Mouse (Mus musculus) layer of hippocampus, adult 2 months (tissue): ENCODE data around the gene Mecom. TPM values are rescaled to one million over a fixed set of nuclear protein-coding genes. Genes with fewer than 3 reads are reported as not detected.

Experiments
- DNase-seq, 2 experiments: peaks; one replicate each; pipeline ENCODE4 v3.0.0; 2022; ENCODE audit warnings: low spot score in 2 of 2
- H3K27ac ChIP-seq: fragments of 200-600 bp; 2 replicates; pipeline ENCODE4 v1.8.1; 2022
- H3K4me3 ChIP-seq: fragments of 200-600 bp; 2 replicates; pipeline ENCODE4 v1.8.1; 2022; ENCODE audit warnings: mild to moderate bottlenecking
- CTCF ChIP-seq: fragments of 200-600 bp; conservative IDR thresholded peaks from 2 replicates; pipeline ENCODE4 v1.8.1; 2022; ENCODE audit warnings: antibody characterized with exemption, mild to moderate bottlenecking, moderate library complexity
- total RNA-seq, 2 experiments: library from RNA; stranded (reverse); gene quantifications; 2 replicates each; pipeline ENCODE4 v1.2.3; 2021

Mecom gene
- total RNA-seq, 2 experiments from 2014 or later = 3.3 to 3.5 TPM

DNA sequence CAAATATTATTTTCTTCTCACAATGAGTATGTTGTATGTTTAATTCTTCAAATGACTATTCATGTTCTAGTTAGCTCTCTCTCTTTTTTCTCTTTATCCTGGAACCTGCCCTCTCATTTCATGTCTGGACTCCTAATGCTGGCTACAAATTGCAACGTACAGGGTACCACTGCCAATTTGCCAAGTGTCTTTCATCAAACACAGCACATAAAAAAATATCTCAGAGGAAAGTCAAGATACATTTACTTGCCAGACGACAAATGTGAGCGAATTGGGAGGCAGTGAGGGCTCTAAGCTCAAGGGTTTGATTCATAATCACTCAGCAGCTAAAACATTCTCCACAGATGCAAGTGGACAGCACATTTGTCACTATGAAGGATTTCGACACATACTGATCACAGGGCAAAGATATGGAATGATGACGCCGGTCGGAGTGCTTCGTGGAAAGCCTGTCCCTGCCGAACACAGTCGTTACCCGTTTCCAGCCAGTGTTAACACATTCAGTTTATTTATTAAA is 579.3 kb downstream of the Mecom start:
- no peak for DNase-seq
- no peak for TF ChIP-seq CTCF
- no peak overlapping the region for H3K4me3 ChIP-seq
- no peak overlapping the region for H3K27ac ChIP-seq

DNA sequence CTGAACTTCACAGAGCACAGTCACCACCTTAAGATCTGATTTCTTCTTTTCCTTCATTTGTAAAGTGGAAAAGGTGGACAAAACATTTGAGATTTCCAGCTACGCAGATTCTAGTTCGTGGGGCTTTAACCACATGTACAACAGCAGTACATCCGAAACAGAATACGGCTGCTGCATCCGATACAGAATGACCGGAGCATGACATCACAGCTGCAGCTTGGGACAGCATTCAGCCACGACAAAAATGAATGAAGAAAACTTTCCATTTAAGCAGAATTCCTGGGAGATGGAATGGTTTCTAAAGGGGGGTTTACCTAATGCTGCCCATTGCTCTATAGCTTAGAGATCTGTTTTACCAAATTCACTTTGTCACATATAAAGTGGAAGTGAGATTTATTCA is 583.9 kb downstream of the Mecom start:
- no peak for DNase-seq
- no peak overlapping the region for H3K4me3 ChIP-seq
- TF ChIP-seq CTCF = no peak
- H3K27ac ChIP-seq = no peak overlapping the region

DNA sequence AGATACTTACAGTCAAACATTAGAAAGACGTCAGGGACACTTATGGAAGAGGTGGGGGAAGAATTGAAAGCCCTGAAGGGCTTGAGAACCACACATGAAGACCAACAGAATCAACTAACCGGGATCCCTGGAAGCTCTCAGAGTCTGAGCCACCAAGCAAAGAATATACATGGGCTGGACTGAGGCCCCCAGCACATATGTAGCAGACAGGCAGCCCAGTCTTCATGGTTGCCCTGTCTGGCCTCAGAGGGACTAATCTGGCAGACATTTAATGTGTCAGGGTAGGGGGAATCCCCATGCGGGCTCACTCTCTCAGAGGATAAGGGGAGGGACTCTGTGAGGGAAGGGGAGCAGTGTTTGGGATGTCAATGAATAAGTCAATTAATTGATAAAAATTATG is 584.4 kb downstream of the Mecom start:
- no peak overlapping the region for H3K27ac ChIP-seq
- no peak overlapping the region for H3K4me3 ChIP-seq
- no peak for DNase-seq
- TF ChIP-seq CTCF = no peak

DNA sequence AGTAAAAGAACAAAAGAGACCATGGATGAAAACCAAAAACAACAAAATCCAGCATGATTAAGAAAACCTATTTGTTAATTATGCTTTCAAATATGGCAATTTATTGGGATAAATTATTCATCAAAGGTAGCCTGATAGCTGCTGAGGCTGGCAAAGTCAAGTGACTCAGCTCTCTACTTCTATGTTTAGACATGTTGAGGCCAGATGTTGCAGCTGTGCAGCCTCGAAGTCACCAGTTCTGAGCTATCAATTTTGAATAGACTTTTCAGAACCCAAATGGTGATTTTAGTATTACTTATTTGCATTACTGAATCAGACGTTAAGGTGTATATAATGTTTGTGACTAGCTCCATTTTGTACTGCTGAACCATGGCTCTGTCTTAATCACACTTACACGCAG is 588.8 kb downstream of the Mecom start:
- no peak for TF ChIP-seq CTCF
- no peak overlapping the region for H3K27ac ChIP-seq
- no peak overlapping the region for H3K4me3 ChIP-seq
- no peak for DNase-seq

DNA sequence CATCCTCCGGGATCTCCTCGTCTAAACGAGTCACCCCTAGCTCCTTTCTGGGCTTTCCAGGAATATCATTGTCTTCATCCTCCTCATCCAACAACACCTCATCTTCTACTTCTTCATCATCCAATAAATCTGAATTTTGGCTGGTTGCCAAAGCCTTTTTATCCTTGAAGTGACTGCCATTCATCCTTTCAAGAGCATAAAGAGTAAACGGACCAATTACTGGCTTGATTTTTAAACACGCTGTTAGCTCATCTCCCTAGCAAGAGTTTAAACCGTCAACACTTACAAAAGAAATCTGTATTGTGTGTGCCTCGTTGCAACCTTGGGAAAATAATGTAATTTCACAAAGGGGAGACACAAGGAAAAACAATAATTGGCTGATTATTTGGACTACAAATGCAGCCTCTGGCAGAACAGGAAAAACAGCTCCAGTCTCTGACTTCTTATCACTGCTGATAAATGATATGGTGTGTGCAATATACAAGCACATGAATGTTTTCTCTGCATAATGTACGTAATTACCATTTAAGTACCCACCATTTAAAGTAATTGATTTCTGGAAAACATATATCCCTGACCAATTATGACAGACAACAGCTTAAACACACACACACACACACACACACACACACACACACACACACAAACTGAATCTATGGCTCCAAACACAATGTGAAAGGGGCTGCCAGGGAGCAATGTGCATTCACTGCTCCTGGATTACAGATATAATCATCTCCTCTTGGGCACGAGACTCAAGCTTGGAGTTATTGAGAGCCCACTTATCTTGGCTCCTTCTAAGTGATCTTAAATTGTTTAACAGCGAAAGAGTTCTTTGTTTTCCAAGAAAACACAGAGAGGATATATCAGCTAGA is 590.2 kb downstream of the Mecom start:
- H3K4me3 ChIP-seq = no peak overlapping the region
- H3K27ac ChIP-seq = no peak overlapping the region
- no peak for TF ChIP-seq CTCF
- DNase-seq = no peak

DNA sequence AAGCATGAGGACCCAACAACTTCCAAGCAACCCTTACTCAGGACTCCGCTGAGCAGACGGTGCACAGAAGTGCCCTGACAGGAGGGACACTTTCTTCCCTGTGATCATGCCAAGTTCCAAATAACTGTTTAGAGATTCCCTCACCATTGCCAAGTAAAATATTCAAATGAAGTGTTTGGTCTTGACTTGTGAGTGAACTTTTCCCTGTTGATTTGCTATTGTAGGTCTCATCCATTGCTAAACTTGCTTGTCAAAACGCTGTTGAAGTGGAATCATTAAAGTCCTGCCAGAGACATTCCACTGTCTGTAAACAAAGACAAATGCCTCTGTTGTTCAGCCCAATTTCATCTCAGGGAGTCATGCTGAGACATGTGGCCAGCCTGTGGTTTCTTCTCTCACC is 594.5 kb downstream of the Mecom start:
- TF ChIP-seq CTCF = no peak
- no peak for DNase-seq
- H3K4me3 ChIP-seq = no peak overlapping the region
- no peak overlapping the region for H3K27ac ChIP-seq

DNA sequence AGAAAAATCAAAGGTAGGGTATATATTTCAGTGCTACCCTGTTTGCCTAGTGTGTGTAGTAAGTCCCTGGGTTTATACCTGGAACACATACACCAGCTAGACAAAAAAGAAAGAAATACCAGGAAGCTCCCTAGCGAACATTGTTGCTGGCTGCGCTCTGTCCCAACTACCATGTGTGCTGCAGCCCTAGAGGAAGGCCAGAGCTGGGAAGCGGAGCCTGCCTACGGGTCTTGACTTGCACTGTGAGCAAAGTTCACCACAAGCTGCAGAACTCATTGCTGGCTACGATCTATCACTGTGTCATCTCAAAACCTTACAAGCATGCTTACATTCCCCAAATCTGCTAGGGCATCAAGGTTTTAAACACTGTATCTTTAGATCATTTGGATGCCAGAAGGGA is 597.0 kb downstream of the Mecom start:
- TF ChIP-seq CTCF = no peak
- H3K4me3 ChIP-seq = no peak overlapping the region
- no peak overlapping the region for H3K27ac ChIP-seq
- DNase-seq = no peak

DNA sequence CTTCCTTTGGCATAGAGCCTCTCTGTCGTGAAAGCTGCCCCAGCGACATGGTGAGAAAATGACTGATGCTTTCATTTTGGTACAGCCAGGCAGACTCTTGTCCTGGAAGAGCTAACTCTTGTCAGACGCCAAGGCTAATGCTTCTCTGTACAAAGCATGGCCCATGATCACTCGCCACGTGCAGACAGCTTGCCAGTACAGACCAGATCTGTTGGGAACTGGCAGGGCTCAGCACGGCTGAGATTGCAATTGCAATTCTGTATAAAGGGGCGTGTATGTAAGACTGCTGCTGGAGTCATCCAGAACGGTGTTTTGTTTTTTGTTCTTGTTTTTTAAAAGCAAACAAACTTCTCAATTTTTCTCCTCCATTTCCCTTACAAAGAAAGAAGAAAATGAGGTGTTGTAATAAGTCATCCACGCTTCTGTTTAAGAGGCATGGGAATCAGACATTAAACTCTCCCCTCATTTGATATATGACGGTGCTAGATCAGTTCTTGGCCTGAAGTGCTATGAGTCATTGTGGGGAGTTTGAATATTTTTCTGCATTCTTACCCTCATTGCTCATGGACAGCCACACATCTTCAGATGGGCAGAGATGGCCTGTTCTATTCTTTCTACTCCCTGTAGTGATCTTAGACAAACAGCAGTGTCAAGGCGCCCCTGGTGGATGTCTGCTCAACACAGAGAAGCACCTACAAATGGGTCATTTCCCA is 644.1 kb downstream of the Mecom start:
- Histone ChIP-seq H3K27ac (no peak overlapping the region), H3K4me3 (peak overlapping the region; percentile 23; the same call in 1 of the 2 replicates)
- DNase-seq = no peak
- peak; percentile 39 for TF ChIP-seq CTCF

Other genes with a start within 250 kb of the Mecom start
- gene Actrt3, start 51.9 kb upstream of the Mecom start, total RNA-seq = under 1 TPM; 0.54 to 0.88 TPM
- 10 to 100 TPM; 14.7 to 15.0 TPM for gene Mynn, start 54.1 kb upstream of the Mecom start, total RNA-seq
- gene Lrriq4, start 96.5 kb upstream of the Mecom start, total RNA-seq = not detected
- gene Lrrc34, start 99.9 kb upstream of the Mecom start, total RNA-seq = under 1 TPM; 0.17 to 0.18 TPM
- not detected for gene Lrrc31, start 151.8 kb upstream of the Mecom start, total RNA-seq
- not detected for gene Samd7, start 198.3 kb upstream of the Mecom start, total RNA-seq
- gene Sec62, start 244.9 kb upstream of the Mecom start, total RNA-seq = 10 to 100 TPM; 90.1 to 96.4 TPM